Comparison of ENCODE assay signal across 16 mouse cellular contexts in the genomic region with DNA sequence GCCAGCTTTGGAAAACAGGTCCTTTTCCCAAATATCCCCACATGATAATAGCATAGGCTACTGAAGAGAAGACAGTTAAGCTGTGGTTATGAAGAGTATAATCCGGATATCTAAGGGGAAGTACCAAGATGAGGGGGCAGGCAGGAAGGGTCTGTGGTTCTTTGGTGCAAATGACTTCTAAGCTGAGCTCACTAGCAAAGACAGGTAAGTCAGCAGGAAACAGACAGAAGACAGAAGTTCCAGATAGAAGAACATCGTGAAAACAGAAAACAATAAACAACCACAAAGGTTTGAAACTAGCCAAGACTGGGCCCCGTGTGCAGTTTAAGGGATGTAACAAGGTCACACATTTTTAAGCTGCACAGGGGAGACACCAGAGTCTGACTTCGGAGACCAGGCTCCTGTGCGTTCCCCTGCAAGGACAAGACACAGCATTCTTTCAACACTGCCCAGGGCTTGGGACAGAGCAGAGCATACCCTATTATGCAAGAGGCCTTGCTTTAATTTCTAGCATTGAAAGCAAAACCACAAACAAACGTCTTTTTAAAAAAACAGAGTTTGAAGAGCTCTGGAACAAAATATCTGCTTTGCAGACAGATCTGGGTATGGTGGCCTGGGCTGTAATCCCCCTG. TPM values are rescaled to one million over a fixed set of nuclear protein-coding genes. Genes with fewer than 3 reads are reported as not detected.
"Had no signal": no experiment of that assay in that cellular context is flagged by ENCODE, and none has a peak within 500 bp of the region (broad histone marks: within the 10 kb centered on the region; RNA-seq: fewer than 3 reads in every experiment).

No protein-coding gene starts in this region.

- DNase-seq: kidney, postnatal 10 days; kidney, postnatal 4 days; left cerebral cortex, postnatal 4 days; lung, adult 2 months; lung, postnatal 4 days; right cerebral cortex, adult 18-20 months; thymus, adult 18-20 months; thymus, postnatal 14 days had no signal

- H3K27ac ChIP-seq: layer of hippocampus, adult 2 months; liver, embryonic 15.5 days; midbrain, embryonic 13.5 days; neural tube, embryonic 15.5 days had no signal

- H3K4me3 ChIP-seq: layer of hippocampus, adult 2 months; liver, embryonic 15.5 days; midbrain, embryonic 13.5 days; neural tube, embryonic 15.5 days had no signal

- ATAC-seq: lung, postnatal 0 days; midbrain, embryonic 13.5 days had no signal

RNA-seq across cellular contexts. Expression of a gene that starts 14.5 kb away (rescaled TPM):
- total RNA-seq: layer of hippocampus, adult 2 months; layer of hippocampus, postnatal 10 days; left cerebral cortex, postnatal 4 days; megakaryocyte-erythroid progenitor cell, adult 5-6 weeks; midbrain, postnatal 0 days had no signal
